Mouse (Mus musculus) G1E (cell line): Measurements from ENCODE around the gene 9330182L06Rik. TPM values are rescaled to one million over a fixed set of nuclear protein-coding genes. Genes with fewer than 3 reads are reported as not detected.

Experiments used
- ATAC-seq: 2 replicates; pipeline ENCODE4 v1.8.0; 2016; ENCODE audit warnings: mild to moderate bottlenecking; ENCODE audit not compliant: insufficient number of reproducible peaks, poor library complexity, low FRiP score, severe bottlenecking; ENCODE audit errors: extremely low read depth
- DNase-seq: peaks from one replicate; pipeline ENCODE4 v3.0.0; 2012; ENCODE audit warnings: low spot score
- H3K27me3 ChIP-seq: 2 replicates; pipeline ENCODE4 v1.6.1; 2012; ENCODE audit warnings: mild to moderate bottlenecking, low read length, inconsistent platforms; ENCODE audit not compliant: insufficient read depth
- H3K36me3 ChIP-seq: replicated peaks from 2 replicates; pipeline ENCODE3; 2012; ENCODE audit warnings: mild to moderate bottlenecking, inconsistent platforms
- H3K4me1 ChIP-seq: 2 replicates; pipeline ENCODE4 v1.6.1; 2012; ENCODE audit warnings: low read depth, low read length, inconsistent platforms, mixed read lengths; ENCODE audit not compliant: insufficient read depth
- H3K4me3 ChIP-seq: 2 replicates; pipeline ENCODE4 v1.5.1; 2012; ENCODE audit warnings: low read depth, mild to moderate bottlenecking, inconsistent platforms, low read length, moderate library complexity, mixed read lengths
- H3K9me3 ChIP-seq: replicated peaks from 2 replicates; pipeline ENCODE4 v1.6.1; 2012; ENCODE audit warnings: inconsistent platforms
- CTCF ChIP-seq: IDR thresholded peaks from 2 replicates; pipeline ENCODE4 v1.5.1; 2012; ENCODE audit warnings: low read depth, low read length, inconsistent platforms, mixed read lengths
- GATA1 ChIP-seq: IDR thresholded peaks from 2 replicates; pipeline ENCODE4 v1.6.1; 2012; ENCODE audit warnings: borderline replicate concordance, low read length, inconsistent platforms, mixed read lengths
- GATA2 ChIP-seq: IDR thresholded peaks from 2 replicates; pipeline ENCODE4 v1.6.1; 2012; ENCODE audit warnings: low read depth, low read length, inconsistent platforms, borderline replicate concordance
- POLR2AphosphoS5 ChIP-seq: IDR thresholded peaks from 2 replicates; pipeline ENCODE4 v1.6.1; 2012; ENCODE audit warnings: low read depth, low read length, inconsistent platforms; ENCODE audit not compliant: insufficient replicate concordance
- TAL1 ChIP-seq: conservative IDR thresholded peaks from 2 replicates; pipeline ENCODE4 v1.6.1; 2012; ENCODE audit warnings: low read depth, low read length, inconsistent platforms, mixed read lengths
- polyA plus RNA-seq: library from polyadenylated mRNA; stranded (reverse); fragments of >175 nt; gene quantifications from 2 replicates; pipeline ENCODE4 v1.2.3, GENCODE M21; 2012
- total RNA-seq, 2 experiments: library from RNA; stranded (forward) in 1 of 2; stranded (reverse) in 1 of 2; fragments of 200-1000 nt in 1 of 2; fragments of >200 nt in 1 of 2; fragmentation: Nextera tagmentation in 1 of 2; gene quantifications; 2 replicates each; pipeline ENCODE4 v1.2.3; 2014 to 2017

Gene 9330182L06Rik
- total RNA-seq (2014; fragmentation: Nextera tagmentation) (not detected in 2 replicates), total RNA-seq (2017) (0.16 TPM in 1 of 2 replicates, not detected in the other), polyA plus RNA-seq (not detected in 2 replicates)

DNA sequence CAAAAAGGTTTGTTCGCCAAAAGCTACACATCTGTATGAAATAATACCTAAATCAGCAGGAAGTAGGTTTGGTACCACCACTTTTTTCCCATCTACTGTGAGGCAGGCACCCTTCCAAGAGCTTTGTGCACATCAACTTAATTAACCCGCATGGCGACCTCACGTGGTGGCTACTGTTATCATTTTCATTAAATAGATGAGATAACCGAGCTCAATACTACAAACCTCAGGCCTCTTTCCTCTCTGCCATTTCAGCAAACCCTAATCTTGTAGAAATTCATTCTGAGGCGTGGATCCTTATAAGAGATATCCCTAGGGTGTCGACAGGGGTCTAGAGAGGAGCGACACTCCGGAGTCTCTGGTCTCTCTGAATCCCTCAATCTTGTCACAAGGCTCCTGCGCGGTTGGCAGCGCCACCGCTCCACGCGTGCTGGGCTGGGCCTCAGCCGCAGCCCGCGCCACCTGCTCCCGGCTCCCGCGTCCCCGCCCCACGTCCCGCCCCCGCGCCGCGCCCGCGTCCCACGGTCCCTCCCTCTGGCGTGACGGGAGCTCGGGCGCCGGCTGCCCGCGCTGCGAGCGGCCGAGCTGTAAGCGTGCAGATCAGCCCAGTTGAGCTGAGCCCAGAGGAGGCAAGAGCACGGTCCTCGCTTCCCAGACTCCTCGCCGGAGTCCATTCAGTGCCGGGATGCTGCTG, at the start of gene 9330182L06Rik:
Gene 9330182L06Rik, plus strand, starts transcription at position 533 of the 694 bp plus-strand sequence.
- Histone ChIP-seq H3K4me3 (no peak within 1 kb of the TSS), H3K9me3 (no peaks in the 10 kb centered on the region), H3K4me1 (no peaks in the 10 kb centered on the region), H3K27me3 (peaks cover 8% of the 10 kb centered on the region; the same call in 1 of the 2 replicates), H3K36me3 (no peaks in the 10 kb centered on the region)
- ATAC-seq (no peak), DNase-seq (no peak)
- no peak for TF ChIP-seq GATA1
- no peak for TF ChIP-seq GATA2
- no peak for TF ChIP-seq POLR2AphosphoS5

DNA sequence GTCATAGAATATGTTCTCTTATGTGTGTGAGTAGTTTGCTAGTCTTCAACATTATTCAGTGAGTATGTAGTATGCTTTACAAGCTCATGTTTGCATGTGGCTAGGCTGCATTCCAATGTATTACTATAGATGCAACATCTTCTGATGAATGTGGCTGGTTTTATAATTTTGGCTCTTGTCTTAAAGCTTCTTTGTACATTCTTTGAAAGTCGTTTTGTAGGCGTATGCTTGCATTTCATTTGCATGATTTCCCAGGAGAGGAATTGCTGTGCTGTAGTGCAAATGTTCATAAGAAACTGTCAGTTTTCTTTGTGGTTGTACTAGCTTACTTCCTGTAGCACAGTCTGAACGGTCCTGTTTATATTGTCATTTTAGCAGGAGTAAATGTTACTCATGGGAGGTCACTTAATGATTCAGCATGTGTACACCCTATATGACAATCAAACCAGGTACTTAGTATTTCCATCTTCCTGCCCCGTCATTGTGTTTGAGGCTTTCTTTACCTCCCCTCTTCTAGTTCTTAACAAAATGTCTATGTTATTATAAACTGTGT, 38.4 kb upstream of the 9330182L06Rik start:
- no peak overlapping the region for H3K4me3 ChIP-seq
- H3K27me3 ChIP-seq = no peaks in the 10 kb centered on the region
- no peak for ATAC-seq
- DNase-seq = no peak
- H3K9me3 ChIP-seq = no peaks in the 10 kb centered on the region
- no peak for TF ChIP-seq TAL1
- no peak for TF ChIP-seq POLR2AphosphoS5
- TF ChIP-seq GATA2 = no peak
- no peak for TF ChIP-seq CTCF
- TF ChIP-seq GATA1 = no peak
- no peaks in the 10 kb centered on the region for H3K4me1 ChIP-seq
- no peaks in the 10 kb centered on the region for H3K36me3 ChIP-seq

GRCm38 (mm10) chr5:9264361-9264760, 1.6 kb upstream of the 9330182L06Rik start:
- Histone ChIP-seq H3K4me3 (no peak overlapping the region), H3K4me1 (no peaks in the 10 kb centered on the region), H3K9me3 (no peaks in the 10 kb centered on the region), H3K36me3 (no peaks in the 10 kb centered on the region), H3K27me3 (peaks cover 8% of the 10 kb centered on the region; the same call in 1 of the 2 replicates)
- TF ChIP-seq GATA2 (no peak), CTCF (no peak), POLR2AphosphoS5 (no peak), TAL1 (no peak)
- no peak for ATAC-seq
- no peak for DNase-seq

DNA sequence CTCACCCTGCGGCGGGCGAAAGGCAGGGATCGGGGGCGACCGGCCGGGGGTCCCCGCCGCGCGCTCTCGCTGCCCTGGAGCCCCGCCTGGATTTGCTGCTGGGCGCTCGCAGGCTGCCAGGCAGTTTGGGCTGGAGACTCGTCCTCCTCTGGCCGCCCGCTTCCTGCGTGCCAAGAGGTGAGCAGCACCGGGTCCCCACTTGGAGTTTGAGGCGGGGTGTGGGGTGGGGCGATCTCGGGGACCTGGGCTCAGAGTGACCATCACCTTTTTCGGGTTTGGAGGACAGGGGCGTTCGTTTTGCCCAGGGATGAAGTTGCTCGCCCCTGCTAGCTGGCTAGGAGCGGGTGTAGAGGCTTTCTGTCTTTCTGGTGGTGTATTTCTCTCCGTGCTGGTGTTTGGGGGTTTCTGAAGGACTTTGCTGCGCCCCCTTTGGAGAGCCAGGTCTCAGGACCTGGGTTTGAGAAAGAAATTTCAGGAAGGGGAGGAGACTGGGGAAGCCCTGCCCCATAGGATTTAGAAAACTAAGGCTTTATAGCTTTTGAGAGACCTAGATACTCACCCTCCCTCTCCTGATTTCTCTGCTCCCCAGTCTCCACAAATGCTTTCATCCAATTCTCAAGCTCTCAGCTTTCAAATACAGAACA, 484 bp downstream of the 9330182L06Rik start:
- TF ChIP-seq TAL1 (no peak), GATA1 (no peak), POLR2AphosphoS5 (no peak), CTCF (no peak), GATA2 (no peak)

GRCm38 (mm10) chr5:9269666-9270065, 3.7 kb downstream of the 9330182L06Rik start:
- no peak for ATAC-seq
- TF ChIP-seq CTCF (no peak), GATA2 (no peak), TAL1 (no peak), GATA1 (no peak), POLR2AphosphoS5 (no peak)
- H3K27me3 ChIP-seq = peaks cover 8% of the 10 kb centered on the region; the same call in 1 of the 2 replicates

More for the DNA sequence above, 484 bp downstream of the 9330182L06Rik start:
- H3K27me3 ChIP-seq = peaks cover 8% of the 10 kb centered on the region; the same call in 1 of the 2 replicates
- H3K9me3 ChIP-seq = no peaks in the 10 kb centered on the region
- no peaks in the 10 kb centered on the region for H3K4me1 ChIP-seq
- H3K36me3 ChIP-seq = no peaks in the 10 kb centered on the region
- no peak overlapping the region for H3K4me3 ChIP-seq
- no peak for ATAC-seq
- DNase-seq = no peak

DNA sequence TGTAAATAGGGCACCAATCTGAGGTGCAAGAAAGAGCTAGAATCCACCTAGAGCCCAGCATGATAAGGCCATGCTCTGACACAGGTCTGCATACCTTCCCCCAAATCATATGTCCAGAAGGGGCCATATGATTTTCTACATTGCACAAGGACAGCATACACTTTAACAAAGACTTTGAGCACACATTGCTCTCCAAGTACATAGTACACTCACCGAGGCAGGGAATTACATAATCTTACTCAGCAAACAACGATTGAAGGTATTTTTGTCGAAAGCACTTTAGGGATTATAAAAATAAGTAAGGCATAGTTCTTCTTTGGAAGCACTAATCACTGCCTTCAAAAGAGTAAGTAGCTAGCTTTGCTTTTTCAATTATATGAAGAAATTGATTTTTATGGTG, 7.1 kb downstream of the 9330182L06Rik start:
- Histone ChIP-seq H3K9me3 (no peaks in the 10 kb centered on the region), H3K4me3 (no peak overlapping the region), H3K27me3 (no peaks in the 10 kb centered on the region), H3K4me1 (no peaks in the 10 kb centered on the region), H3K36me3 (no peaks in the 10 kb centered on the region)
- ATAC-seq = no peak
- TF ChIP-seq POLR2AphosphoS5 (no peak), GATA2 (no peak), GATA1 (no peak), TAL1 (no peak), CTCF (no peak)
- DNase-seq = no peak

More at GRCm38 (mm10) chr5:9269666-9270065, 3.7 kb downstream of the 9330182L06Rik start:
- Histone ChIP-seq H3K36me3 (no peaks in the 10 kb centered on the region), H3K4me1 (no peaks in the 10 kb centered on the region), H3K9me3 (no peaks in the 10 kb centered on the region), H3K4me3 (no peak overlapping the region)
- DNase-seq = no peak
